Mouse (Mus musculus): ENCODE measurements around the gene Lmo4.

The Lmo4 gene

DNA sequence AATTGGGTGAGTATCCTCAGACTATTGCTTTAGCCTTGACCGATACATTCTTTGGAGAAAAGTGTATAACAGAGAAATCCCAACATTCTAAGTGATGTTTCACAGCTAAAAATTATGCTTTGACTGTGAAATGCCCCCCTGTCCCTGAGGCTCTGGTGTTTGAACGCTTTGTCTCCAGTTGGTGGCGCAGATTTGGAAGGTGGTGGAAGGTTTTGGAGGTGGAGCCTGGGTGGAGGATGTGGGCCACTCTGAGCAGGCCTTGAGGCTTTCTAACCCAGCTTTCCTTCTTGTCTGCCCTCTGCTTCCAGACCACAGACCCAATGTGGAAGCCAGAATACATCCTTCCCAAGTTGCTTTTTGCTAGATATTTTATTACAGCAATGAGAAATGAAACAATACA lies 57.8 kb downstream of the Lmo4 start:
- no peak for DNase-seq

DNA sequence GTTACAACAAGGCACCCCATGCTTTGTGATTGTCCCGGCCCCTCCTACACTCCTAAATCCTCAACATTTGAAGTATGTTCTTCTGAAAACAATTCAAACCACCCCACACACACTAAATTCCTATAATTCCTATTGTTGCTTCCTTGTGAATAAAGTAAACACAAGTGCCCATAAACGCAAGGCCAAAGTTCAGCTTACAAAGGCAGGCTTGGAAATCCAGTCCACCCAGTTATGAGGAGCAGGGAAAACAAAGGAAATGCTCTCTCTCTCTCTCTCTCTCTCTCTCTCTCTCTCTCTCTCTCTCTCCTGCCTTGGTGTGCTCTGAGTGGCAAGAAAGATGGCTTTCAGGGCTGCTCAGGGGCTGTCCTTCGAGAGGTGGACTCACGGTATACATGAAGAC lies 61.0 kb downstream of the Lmo4 start:
- no peak for DNase-seq

DNA sequence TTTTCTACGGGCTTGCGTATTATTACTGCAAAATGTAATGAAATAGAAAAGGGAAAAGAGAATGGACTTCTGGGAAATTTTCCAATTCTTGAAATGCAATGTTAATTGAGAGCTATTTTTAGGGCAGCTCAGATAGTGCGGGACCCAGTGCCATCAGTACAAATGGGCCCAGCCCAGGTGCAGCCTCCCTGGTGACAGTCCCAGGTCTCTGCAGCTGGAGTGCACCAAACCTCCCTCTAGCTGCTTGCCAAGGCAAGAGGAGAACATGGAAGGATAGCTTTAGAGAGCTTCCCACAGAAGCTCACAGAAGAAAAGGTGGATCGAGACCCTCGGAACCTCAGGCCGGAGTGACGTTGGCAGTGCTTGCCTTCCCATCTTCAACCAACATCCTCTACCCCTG lies 62.1 kb downstream of the Lmo4 start:
- no peak for DNase-seq

DNA sequence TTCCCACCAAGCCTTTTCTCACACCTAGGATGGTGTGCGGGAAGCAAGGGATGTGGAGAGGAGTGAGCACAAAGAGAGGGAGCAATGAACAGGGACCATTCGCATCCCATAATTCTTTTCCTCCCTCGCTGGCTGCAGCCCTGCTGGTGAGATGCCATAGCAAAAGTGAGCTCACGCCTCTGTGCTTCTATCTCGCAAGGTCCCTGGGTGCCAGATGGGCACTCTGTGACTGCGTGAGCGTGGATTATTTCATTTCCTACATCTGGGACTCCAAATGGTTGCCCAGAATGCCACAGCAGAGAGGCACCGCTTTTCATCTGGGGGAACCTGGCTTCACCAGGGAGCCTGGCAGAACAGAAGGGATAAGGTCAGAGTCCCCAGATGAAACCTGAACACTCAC lies 63.2 kb downstream of the Lmo4 start:
- DNase-seq = no peak

DNA sequence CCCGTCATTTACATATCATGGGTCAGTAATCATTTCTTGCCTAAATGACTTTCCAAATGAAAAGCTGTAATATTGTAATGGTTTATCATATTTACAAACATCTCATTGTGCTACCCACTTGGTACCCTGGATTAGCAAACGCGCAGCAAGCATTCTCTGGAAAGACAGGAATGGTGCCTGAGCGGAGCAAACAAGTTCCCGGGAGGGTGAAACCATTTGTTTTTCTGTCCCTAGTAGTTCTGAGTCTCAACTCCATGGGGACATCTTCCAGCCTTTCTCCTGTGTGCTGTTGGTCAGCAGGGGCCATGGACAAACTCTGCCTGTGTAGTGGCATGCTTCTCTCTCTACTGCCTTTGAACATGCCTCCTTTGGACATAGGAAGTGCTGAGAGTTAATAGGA lies 64.2 kb downstream of the Lmo4 start:
- no peak for DNase-seq

DNA sequence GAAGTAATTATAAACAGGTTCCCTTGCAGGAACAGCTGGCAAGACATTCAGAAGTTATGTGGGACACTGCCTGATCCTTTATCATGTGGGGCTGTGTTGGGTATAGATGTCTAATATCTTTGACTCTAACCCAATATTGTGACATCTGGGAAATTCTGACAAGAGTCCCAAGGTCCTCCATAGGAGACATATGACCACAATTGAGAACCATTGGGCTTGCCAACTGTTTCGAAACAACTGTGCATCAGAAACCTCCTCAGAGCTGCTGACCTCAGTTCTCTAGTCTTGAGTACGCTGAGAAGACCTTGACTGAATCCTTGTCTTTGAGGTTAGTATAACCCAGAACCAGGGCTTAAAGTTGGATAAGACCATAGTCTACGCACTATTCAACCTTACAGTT lies 66.4 kb downstream of the Lmo4 start:
- DNase-seq = no peak
